Mouse (Mus musculus) thymus, postnatal 4 days (tissue): Measurements from ENCODE around the gene Nelfa.
"Not testable (repeated sequence)": the region's sequence is repeated elsewhere in the genome, so short reads cannot be mapped to it uniquely, and the experiment has no call there.

Experiments used
- DNase-seq: peaks from one replicate; pipeline ENCODE4 v3.0.0; 2021

The Nelfa gene

DNA sequence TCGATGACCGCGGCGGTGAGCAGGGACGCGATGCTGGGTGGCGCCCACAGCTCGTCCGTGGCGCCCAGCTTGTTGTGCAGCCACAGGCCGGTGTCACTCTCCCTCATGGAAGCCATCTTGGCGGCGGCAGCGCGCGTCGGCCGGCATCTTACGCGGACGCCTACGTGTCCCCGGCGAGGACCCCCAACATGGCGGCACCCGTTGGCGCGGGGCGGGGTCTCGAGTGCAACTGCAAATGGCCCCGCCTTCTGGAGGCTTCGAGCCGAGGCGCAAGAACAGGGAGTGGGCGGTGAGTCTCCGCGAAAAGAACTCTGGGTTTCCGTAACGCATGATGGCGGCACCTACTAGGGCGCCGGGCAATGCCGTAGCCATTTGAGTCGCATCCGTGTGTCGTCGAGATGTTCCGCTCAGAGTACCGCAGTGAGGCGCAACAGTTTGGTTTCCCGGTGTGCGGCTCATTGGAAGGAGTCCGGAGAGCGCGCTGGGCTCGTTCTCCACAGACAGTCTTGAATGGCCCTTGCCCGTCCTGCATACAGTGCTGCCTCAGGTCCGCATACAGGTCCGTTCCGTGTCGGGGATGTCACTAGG is at the start of gene Nelfa:
Gene Nelfa, minus strand, starts transcription at position 294 of the 588 bp plus-strand sequence.
- peak; percentile 98 for DNase-seq

DNA sequence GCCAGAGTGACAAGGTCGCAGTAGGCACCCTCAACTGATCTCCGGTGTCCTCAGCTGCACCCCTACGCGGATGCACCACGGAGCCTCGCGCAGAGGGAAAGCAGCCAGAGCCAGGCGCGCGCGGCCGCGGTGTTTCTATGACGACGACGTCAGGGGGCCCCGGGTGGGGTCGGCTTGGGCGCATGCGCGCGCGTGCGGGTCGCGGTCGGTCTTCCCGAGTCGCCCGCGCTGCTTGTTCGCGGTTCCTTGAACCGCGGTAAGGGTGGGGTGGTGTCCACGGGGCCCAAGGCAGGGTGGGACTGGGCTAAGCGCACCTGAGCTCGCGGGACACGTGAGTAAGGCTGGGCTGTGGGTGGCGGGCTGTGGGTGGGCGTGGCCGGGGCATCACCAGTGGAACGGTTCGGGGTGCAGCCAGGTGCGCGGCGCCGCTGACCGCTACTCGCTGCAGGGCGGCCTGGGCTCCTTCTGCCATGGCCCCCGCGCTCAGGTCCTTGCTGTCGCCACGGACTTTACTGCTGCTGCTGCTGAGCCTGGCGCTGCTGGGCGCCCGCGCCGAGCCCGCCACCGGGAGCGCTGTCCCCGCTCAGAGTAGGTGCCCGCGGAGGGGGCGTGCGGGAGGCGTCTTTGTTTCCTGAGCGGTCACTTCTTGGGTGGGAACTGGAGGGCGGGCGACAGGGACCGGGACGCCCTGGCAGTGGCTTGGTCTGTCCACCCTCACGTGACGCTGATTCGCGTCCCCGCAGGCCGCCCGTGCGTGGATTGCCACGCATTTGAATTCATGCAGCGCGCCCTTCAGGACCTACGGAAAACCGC is 47.3 kb upstream of the Nelfa start, which contains the start of gene Gm1673:
Gene Gm1673, plus strand, starts transcription at position 125 of the 813 bp plus-strand sequence.
- DNase-seq, result peak; percentile 95

DNA sequence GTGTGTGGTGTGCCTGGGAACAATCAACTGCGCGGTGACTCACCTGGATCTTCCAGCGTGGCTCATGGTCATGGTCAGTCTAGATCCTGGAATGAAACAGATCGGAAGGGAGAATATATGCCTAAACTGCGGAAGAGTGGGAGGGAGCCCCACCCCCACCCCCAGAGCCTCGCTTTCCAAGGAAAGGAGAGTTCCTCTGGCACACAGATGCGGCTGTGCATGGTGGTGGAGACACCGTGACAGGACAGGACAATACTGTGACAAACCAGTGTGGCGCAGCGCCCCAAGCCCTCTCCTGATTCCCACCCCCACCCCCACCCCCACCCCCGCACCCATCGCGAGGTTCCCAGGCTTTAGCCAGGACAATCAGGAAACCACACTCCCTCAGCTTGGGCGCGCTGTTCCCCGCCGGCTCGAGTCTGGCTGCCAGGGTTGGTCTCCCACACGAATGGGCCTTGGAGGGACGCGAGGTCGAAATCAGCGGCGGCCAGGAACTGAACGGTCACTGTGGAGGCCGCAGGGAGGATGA is 46.6 kb upstream of the Nelfa start:
- DNase-seq, result no peak

DNA sequence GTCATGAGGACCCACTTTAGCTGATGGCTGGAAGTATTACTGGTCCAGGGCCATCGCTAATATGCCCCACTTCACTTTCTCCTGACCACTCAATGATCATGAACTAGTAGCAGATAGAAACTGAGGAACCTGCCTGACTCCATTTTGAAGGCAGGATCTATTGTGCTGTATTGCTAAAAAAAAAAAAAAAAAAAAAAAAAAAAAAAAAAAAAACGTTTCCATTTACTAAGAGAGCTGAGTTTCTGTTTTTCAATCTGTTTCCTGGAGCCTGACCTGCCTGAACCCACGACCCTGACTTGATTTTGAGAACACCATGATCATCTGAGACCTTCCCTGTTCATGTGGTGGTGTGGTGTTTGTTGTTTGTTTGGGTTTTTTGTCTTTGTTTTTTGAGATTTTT is 40.1 kb upstream of the Nelfa start:
- DNase-seq, result no peak

DNA sequence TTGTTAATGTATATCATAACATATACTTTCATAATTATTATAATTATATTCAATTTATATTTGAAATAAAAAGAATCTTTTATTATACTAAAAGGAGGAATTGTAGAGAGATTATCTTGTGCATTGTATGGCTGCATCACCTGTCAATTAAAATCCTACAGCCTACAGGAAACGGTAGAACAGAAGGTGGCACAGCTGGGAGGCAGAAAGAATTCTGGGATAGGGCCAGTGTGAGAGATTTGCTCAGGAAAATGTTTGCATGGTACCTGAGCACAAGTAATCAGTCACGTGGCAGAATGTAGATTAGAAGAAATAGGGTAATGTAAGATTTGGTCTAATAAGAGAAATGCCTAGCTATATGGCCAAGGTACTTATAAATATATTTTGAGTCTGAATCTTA is 38.5 kb upstream of the Nelfa start:
- no peak for DNase-seq

DNA sequence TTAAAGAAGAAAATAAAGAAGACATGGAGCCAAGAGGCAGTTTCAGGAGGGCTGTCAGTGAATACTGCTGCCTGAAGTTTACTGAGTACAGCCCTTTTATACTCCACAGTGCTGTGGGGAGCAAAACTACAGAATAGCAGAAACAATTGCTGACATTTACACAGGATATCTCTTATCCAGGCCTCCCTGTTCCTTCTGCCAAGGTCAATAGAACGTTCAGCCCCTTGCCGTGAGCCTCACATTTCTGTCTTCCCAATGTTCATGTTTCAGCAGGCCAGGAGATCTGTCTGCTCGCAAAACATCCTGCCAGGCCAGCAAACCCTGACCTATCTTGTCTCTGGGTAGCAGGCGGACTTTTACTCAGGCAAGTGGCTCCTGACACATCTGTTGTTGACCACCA is 23.2 kb upstream of the Nelfa start:
- no peak for DNase-seq

DNA sequence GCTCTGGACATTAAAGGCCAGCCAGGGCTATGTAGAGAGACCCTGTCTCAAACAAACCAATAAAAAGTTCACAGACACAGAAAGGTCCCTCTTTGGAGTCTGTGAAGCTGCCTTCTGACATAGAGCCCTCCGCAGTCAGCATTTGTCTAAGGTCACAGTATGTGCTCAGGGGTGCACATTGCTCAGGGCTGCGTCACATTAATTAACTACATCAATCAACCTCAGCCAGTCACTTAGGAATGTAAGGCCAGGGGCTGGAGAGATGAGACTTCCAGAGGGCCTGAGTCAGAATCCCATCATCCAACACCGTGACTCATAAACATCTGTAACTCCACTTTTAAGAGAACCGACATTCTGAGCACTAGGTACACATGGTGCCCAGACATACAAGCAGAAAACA is 19.7 kb upstream of the Nelfa start:
- no peak for DNase-seq

DNA sequence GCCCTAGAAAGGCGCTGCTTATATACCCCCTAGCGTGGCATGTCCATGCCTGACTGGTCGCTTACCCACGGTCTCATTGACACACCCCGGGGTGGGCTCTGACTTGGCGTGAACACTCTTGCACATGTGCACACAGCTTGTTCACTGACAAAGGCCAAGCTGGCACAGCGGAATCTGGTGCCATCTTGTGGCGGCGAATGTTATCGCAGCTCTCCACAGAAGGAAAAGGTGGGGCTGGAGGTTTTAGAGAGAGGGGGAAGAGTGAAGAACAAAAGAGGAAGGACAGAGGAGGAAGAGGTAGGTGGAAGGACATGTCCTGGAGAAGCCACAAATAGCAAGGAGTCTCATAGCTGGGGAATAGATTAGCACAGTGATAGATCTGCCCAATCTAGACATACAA is 18.1 kb upstream of the Nelfa start:
- peak; percentile 85 for DNase-seq

DNA sequence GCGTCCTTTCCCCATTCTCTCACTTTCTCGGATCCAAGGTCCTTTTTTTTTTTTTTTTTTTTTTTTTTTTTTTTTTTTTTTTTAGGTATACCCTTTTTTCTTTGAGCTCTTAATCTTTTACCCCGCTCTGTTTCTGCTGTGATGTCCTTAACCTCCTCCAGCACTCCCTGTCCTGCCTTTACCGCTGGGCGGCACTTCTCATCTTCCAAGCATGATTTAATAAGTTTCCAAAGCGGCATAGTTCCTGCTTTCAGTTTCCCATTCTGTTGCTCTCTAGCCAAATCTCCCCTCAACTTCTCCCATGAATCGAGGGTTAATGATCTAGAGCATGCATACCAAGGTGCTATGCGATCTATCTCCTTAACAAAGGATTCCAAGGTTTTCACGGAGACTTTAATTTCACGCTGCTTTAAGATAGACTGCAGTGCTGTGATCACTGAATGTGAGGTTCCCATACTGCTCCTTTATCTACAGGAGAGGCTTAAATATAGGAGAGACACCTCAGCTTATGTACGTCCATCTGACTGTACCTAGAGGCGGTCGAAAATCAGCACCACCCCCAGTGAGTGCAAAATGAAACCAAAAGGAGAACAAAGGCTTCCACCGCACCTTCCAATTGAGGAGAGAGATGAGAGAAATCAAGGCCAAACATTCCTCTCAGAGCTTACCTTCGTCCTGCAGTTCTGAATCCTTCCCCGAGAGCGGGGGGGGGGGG is 17.4 kb upstream of the Nelfa start:
- no peak for DNase-seq

DNA sequence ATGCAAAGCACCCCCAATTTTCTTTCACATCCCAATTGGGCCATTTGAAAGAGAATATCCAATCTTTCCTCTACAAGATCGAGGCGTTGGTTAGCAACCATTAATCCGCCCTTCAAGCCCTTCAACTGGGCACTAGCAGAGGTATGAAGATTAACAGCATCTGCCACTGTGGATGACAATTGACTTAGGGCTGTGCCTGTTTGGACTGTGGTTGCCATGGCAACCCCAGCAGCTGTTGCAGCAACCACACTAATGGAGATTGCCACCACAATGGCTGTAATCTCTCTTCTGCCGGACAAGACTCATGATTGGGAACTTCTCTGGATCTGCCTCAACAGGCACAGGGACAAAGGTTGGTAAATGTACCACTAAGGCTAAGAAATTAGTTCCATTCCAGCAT is 12.1 kb upstream of the Nelfa start:
- no peak for DNase-seq

DNA sequence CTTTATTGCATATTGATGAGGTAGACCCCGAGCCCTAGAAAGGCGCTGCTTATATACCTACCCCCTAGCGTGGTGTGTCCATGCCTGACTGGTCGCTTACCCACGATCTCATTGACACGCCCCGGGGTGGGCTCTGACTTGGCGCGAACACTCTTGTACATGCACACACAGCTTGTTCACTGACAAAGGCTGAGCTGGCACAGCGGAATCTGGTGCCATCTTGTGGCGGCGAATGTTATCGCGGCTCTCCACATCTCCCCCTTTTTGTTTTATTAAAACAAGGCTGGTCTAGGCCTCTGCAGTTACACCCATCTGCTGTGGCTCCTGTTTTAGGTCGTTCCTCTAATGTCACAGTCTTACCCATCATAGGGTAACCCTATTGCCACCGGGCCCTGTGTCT is 10.8 kb upstream of the Nelfa start:
- DNase-seq, result not testable (repeated sequence)

DNA sequence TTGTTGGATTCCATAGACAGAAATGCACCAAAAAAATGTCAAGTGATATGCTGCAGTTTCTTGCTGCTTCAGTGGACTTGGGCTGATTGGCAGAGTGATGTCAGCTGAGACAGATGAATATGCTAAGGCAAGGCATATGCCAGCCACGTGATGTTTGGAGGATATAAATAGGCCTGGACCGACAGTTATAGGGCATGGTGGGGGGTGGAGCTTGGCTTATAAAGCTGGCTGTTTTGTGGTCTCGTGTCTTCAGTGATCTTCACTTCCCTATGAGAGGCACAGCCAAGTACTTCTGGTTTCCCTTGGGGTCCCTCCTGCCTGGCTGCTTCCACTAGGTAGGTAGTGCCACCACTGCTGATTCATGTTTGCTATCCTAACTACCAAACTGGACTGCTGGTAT is 2.2 kb upstream of the Nelfa start:
- no peak for DNase-seq

DNA sequence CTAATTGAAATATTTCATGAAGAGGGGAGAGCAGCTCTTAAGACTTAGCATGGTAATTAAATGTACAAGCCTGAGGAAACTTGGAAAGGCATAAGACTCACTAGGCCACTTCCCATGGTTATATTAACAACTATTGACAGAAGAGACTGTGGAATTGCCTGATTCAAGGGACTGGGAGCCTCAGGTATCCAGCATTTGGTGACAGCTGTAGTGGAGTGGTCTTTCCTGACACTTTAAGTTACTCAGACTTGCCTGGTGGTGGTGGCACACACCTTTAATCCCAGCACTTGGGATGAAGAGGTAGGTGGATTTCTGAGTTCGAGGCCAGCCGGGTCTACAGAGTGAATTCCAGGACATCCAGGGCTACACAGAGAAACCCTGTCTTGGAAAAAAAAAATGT is 1.0 kb upstream of the Nelfa start:
- DNase-seq, result no peak

DNA sequence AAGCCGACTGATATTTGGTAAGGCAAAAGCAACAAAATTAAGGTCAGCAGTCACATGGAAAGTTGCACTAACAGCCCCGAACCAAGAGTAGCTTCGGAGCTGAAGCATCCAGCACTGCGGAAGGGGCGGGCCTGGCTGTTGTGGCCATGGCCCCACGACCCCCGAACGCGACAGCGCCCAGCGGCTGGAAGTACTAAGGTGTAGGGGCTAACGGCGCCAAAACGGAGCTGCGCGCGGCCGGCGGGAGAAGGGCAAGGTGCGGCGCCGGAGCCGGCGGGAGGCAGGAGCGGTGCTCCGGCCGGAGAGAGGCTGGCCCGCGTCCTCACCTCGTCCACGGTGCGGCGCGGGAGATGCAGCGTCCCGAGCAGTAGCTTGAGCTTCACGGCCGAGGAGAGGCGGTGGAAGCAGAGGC is 507 bp downstream of the Nelfa start:
- DNase-seq, result peak; percentile 79

DNA sequence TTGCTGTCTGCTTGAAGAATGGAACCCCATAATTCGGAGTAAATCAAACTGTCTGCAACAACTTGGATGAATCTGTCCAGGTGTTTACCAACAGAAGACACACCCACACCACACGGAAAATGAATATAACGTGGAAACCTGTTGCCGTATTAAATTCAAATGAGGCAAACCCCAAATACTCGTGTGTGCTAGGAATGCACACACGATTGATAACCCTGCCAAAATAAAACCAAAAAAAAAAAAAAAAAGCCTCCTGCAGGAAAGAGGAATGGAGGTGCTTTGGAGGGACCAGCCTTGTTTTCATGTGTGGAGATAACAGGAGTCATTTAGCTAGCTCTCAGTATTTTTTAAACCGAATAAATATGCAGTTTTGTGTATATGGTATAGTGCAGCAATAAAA is 1.3 kb downstream of the Nelfa start:
- DNase-seq, result no peak

DNA sequence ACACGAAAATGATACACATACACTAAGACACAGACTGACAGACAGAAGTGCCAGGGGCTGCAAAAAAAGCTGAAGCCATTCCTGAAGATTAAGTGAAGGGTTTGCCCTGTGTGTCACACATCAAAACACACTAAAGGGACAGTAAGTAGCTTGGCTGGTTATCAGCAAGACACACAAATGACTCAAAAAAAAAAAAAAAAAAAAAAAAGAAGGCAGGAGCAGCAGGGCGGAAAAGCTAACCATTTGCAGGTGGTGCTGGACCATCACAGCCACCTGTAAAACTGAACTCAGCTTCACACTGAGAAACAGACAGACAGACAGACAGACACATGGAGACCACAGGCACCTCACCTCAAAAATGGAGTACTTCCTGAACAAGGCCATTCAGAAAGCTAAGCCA is 2.1 kb downstream of the Nelfa start:
- DNase-seq, result no peak

DNA sequence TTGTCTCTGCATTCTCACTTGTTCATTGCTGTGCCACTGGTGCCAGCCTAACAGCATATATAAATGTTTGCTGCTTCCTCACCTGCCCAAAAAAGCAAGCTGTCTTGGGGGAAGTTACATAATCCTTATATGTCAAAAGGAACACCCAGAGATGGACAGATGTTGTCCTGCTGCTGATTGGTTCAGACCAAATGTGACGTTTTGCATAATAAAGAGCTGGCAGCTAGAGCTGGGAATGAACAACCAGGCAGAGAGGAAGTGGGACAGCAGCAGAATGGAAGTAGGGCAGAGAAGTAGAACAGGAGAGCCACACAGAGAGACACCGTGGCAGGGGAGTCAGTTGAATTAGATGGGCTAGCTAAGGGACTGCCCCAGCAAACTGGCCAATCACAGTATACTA is 3.8 kb downstream of the Nelfa start:
- DNase-seq, result no peak

DNA sequence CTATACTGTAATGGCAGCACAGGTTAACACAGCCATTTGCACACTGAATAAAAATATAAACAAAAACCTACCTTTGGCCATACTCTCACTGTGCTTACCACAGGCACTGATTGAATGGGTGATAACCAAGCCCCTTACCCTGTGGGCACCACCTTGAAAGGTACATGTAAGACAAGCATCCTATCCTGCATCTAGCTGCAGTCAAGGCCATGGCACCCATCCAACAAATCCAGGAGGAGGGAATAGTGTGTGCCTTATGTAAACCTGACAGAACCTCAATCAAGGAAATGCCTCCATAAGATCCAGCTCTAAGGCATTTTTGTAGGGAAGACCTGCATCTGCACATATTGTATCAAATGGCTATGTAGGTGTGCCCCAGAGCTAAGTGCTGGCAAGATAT is 10.0 kb downstream of the Nelfa start:
- no peak for DNase-seq

DNA sequence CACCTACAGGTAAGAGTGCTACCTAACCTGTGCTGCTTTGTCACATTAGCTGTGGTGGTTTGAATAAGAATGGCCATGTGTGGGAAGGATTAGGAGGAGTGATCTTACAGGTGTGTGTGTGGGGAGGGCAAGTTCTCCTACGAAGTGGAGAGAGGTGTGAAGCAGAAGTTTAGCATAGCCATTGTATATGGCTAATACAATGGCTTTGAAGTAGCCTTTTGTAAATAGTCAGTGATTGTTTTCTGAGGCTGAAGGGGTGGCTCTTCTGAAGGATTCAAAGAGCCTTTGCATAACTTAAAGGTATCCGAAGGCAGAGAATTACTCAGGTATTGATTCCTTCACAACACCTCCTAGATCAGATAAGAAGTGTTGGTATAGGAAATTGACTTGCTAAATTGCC is 13.6 kb downstream of the Nelfa start:
- no peak for DNase-seq

DNA sequence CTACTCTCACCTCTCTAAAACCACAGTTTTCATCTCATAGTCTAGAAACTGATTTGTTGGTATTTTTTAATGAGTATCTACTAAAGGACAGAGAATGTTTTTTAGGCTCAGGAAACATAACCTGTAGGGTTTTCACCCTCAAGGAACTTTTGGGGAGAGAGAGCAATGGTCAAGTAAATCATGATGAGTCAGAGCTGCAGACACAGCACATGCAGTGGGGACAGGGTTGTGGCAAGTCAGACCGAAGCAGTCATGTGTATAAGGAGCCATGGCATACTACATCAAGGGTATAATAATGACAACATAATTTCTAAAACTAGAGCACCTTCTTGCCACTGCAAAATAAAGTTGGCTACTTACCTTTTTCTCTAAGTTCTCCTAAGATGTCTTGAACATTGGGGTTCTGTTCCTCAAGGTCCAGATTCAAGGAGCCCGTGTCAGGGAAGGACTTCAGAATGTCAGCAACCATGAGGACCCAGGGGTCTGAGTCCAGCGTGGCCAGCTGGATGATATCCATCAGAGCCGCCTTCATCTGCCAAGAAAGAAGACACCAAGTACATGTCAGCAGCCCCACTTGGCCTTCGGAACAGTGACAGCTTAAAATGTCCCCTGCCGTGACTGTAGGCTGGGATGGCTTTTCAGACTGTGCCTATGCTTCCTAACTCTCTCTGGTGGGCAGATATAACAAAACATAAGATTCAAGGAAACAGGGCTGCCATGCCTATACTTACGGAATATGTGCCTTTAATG is 14.6 kb downstream of the Nelfa start:
- DNase-seq, result no peak

DNA sequence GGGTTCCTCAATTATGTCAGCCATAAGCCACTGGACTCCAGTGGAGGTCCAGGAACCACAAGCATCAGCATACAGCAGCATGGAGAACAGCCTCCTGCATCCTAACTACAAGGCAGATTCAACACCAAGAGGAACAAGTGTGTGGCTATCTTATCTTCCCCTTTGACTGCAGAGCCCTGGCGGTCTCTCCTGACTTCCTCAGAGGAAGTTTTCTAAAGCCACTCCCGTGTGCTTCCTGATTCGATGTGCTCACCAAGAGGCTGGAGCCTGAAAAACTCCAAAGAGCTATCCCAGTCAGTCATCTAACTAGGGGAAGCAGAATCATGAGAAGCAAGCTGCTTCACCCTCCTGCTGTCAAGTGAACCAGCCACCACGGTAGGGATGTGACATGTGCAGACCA is 15.3 kb downstream of the Nelfa start:
- DNase-seq, result no peak

DNA sequence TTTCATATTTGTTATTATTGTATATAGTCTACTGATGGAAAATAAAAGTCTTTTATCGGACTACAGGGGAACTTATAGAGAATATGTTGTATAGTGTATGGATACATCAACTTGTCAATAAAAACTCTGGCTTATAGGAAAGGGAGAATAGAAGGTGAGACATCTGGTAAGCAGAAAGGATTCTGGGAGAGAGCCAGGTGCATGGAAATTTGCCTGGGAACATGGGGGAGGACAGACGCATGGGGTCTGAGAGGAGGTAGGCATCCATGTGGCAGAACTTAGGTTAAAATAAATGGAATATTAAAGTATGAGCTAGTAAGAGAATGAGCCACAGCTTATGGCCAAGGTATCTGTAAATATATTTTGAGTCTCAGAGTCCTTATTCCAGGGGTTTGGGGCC is 16.2 kb downstream of the Nelfa start:
- no peak for DNase-seq

DNA sequence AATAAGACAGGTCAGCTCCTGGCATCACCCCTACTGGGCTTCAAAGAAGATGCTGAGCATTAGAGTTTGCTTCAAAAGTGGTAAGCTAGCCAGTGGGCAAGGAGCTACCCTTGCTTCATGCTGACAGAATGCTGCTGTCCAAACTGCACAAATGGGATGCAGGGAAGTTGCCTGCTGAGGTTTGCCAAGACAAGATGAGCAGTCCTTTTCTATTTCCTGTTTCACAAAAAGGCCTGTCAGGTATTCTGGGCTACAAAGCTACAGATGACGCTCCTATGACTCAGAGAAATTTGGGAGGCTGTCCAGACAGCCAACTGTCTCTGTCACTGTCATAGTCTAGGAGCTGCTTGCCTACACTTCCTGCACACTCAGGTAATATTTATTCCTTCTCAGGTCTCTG is 16.7 kb downstream of the Nelfa start:
- no peak for DNase-seq
